Mouse (Mus musculus) cerebellum, adult 2 months (tissue): ENCODE measurements around the gene Ep400.

ENCODE experiments used
- CTCF ChIP-seq: fragments of 200-500 bp; IDR thresholded peaks from 2 replicates; pipeline ENCODE4 v1.5.1; 2011; ENCODE audit warnings: low read depth, mild to moderate bottlenecking, control low read depth, low read length, moderate library complexity, borderline replicate concordance; ENCODE audit not compliant: insufficient read depth
- POLR2A ChIP-seq: fragments of 200-500 bp; IDR thresholded peaks from 2 replicates; pipeline ENCODE4 v1.6.1; 2011; ENCODE audit warnings: low read length, control low read depth, borderline replicate concordance; ENCODE audit not compliant: insufficient read depth

- no peak for TF ChIP-seq CTCF
- TF ChIP-seq POLR2A = no peak
These were observed 33.7 kb upstream of the Ep400 start for GRCm38 (mm10) chr5:110804012-110804743.
